Mouse (Mus musculus) erythroblast, embryonic 14.5 days (primary cell): ENCODE results near the gene a. TPM values are rescaled to one million over a fixed set of nuclear protein-coding genes. Genes with fewer than 3 reads are reported as not detected.
"Not testable (repeated sequence)": the region's sequence is repeated elsewhere in the genome, so short reads cannot be mapped to it uniquely, and the experiment has no call there.

Experiments
- H3K27me3 ChIP-seq: 2 replicates; pipeline ENCODE4 v1.6.1; 2012; ENCODE audit warnings: inconsistent platforms; ENCODE audit not compliant: control insufficient read depth
- H3K36me3 ChIP-seq: 2 replicates; pipeline ENCODE4 v1.6.1; 2012; ENCODE audit warnings: mild to moderate bottlenecking, inconsistent platforms; ENCODE audit not compliant: control insufficient read depth
- H3K4me1 ChIP-seq: 2 replicates; pipeline ENCODE4 v1.6.1; 2012; ENCODE audit warnings: inconsistent platforms; ENCODE audit not compliant: control insufficient read depth
- H3K4me3 ChIP-seq: replicated peaks from 2 replicates; pipeline ENCODE3; 2012; ENCODE audit warnings: moderate library complexity, mild to moderate bottlenecking, inconsistent platforms
- H3K9me3 ChIP-seq: 2 replicates; pipeline ENCODE4 v1.6.1; 2012; ENCODE audit warnings: low read length, inconsistent platforms, mixed read lengths; ENCODE audit not compliant: control insufficient read depth
- GATA1 ChIP-seq: IDR thresholded peaks from 2 replicates; pipeline ENCODE4 v1.6.1; 2012; ENCODE audit warnings: low read length, inconsistent platforms, mixed read lengths
- TAL1 ChIP-seq: IDR thresholded peaks from 3 replicates; pipeline ENCODE4 v1.6.1; 2012; ENCODE audit warnings: low read length, inconsistent platforms, mixed read lengths
- polyA plus RNA-seq: library from polyadenylated mRNA; stranded (reverse); fragments of >175 nt; gene quantifications from 2 replicates; pipeline ENCODE4 v1.2.3, GENCODE M21; 2012

The a gene
- polyA plus RNA-seq, 1 experiment: not detected

DNA sequence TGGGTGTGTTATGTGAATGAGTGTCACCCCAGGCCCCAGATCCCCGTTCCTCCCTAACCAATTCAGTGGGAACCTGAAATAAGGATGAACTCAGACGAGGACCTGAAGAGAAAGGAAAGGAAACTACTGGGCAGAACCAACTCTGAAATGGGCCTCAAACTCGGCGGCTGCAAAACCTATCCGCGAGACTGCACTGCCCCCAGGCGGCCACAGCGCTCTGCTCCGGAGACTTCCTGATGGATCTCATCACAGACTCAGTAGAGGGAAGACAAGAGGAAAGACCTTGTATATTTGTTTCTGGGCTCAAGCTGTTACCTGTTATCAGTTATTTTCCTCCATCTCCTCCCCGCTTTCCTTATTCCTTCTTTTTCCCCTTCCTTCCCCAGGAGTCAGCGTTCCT lies 151.9 kb downstream of the a start:
- Histone ChIP-seq H3K9me3 (no peaks in the 10 kb centered on the region), H3K36me3 (no peaks in the 10 kb centered on the region), H3K27me3 (no peaks in the 10 kb centered on the region), H3K4me3 (no peak overlapping the region), H3K4me1 (no peaks in the 10 kb centered on the region)
- TF ChIP-seq TAL1 (no peak), GATA1 (no peak)

DNA sequence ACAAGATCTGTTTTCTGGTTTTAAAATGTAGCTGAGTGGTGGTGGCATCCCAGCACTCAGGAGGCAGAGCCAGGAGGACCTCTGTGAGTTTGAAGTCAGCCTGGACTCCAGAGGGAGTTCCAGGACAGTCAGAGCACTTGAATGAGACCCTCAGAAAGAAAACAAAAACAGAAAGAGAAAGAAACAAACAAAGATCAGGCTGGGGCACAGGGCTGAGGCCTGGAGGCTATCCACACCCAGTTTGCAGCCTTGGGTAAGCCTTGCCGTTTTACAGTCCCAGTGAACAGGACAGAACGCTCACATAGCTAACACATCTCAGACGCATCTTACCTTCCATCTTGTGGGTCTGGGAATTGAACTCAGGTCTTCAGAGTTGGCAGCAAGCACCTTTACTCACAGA lies 155.7 kb downstream of the a start:
- Histone ChIP-seq H3K36me3 (no peaks in the 10 kb centered on the region), H3K27me3 (no peaks in the 10 kb centered on the region), H3K4me1 (no peaks in the 10 kb centered on the region), H3K9me3 (no peaks in the 10 kb centered on the region), H3K4me3 (no peak overlapping the region)
- TF ChIP-seq GATA1: no peak
- TF ChIP-seq TAL1: no peak

DNA sequence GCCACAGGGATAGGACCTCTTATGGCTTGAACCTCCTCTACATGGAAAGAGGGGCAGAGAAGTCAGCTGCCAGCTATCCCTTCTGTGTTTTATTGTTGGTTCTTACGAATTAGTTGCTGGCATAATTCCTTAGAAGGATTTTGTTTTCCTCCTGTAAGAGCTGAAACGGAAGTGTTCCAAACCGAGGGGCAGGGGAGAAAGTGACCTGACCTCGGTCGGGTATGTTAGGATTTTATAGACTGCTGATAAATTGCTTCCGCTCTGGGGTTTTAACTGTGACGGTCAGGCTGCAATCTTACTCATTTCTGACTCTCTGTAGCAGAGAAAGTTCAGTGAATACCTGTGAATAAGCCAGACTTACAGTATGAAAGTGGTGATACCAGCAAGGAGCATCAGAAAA lies 158.2 kb downstream of the a start:
- no peaks in the 10 kb centered on the region for H3K9me3 ChIP-seq
- no peak for TF ChIP-seq GATA1
- no peak for TF ChIP-seq TAL1
- no peaks in the 10 kb centered on the region for H3K27me3 ChIP-seq
- H3K4me1 ChIP-seq: no peaks in the 10 kb centered on the region
- no peaks in the 10 kb centered on the region for H3K36me3 ChIP-seq
- H3K4me3 ChIP-seq: no peak overlapping the region

DNA sequence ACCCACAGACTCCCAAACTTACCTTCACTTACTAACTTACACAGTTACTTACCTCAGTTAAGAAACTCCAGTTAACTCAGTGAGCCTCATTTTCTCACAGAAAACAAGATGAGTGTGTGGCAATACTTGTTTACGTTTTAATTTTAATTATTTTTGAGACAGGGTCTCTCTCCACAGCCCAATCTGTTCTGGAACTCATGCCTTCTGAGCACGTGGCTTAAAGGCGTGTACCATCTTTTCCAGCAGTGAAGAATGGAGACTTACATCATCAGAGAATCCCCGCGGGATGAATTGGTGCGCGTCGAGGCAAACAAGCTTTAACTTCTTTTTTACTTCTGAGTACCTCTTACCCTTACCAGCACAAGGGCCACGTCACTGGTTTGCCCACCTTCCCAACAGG lies 158.7 kb downstream of the a start:
- no peaks in the 10 kb centered on the region for H3K4me1 ChIP-seq
- H3K9me3 ChIP-seq: no peaks in the 10 kb centered on the region
- no peaks in the 10 kb centered on the region for H3K27me3 ChIP-seq
- no peak overlapping the region for H3K4me3 ChIP-seq
- TF ChIP-seq TAL1 (no peak), GATA1 (no peak)
- no peaks in the 10 kb centered on the region for H3K36me3 ChIP-seq

DNA sequence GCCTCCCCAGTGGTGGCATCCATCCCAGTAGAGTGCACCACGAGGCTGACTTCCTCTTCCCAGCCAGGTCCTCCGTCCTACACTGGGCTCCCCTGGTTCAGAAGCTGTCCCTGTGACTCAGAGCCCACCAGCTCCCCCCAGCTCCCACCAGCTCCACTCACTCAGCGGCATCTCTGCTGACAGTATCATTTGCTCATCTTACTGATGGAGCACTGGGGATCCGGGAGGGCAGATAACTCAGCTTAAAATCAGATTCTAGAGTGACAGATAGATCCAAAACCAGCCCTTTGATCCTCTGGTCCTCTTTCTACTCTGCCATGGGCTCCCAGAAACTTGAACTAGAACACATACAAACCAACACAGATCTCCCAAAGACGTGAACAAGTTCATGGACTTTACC lies 159.4 kb downstream of the a start:
- no peak for TF ChIP-seq GATA1
- TF ChIP-seq TAL1: no peak
- Histone ChIP-seq H3K27me3 (no peaks in the 10 kb centered on the region), H3K4me3 (no peak overlapping the region), H3K4me1 (no peaks in the 10 kb centered on the region), H3K9me3 (no peaks in the 10 kb centered on the region), H3K36me3 (no peaks in the 10 kb centered on the region)

DNA sequence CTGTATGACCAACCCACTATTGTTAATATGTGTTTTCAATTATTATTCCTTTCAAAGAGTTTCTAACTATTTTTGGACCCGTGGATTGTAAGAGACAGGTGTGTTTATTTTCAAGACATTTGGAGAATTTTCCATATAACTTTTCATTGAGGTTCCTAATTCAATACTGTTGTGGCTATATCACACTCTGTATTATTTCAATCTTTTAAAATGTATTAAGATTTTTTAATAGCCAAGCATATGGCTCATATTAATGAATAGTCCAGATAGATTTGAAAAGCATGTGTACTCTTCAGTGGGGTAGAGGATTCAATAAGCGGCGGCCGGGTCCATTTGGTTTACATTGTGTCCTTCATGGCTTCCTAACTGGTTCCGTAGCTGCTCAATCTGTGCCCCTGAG lies 168.3 kb downstream of the a start:
- H3K9me3 ChIP-seq: no peaks in the 10 kb centered on the region
- TF ChIP-seq TAL1 (no peak), GATA1 (no peak)
- no peaks in the 10 kb centered on the region for H3K4me1 ChIP-seq
- H3K4me3 ChIP-seq: no peak overlapping the region
- H3K36me3 ChIP-seq: no peaks in the 10 kb centered on the region
- no peaks in the 10 kb centered on the region for H3K27me3 ChIP-seq

DNA sequence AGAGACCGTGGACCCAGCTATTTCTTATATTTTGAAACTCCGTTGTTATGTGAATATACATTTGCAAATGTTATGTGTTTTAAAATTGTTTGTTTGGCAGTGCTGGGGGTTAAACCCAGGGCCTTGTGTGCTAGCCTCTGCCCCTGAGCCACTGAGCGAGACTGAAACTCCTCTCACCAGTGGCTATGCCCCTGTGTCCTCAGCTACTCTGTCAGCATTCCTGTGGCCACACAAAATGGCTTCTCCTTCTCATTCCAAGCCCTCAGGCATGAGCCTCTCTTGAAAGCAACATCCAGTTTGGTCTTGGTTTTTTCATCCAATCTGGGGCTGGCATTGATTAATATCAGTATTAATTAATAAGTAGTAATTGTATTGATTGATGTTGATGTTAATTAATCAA lies 168.7 kb downstream of the a start:
- TF ChIP-seq TAL1 (no peak), GATA1 (no peak)
- H3K27me3 ChIP-seq: no peaks in the 10 kb centered on the region

DNA sequence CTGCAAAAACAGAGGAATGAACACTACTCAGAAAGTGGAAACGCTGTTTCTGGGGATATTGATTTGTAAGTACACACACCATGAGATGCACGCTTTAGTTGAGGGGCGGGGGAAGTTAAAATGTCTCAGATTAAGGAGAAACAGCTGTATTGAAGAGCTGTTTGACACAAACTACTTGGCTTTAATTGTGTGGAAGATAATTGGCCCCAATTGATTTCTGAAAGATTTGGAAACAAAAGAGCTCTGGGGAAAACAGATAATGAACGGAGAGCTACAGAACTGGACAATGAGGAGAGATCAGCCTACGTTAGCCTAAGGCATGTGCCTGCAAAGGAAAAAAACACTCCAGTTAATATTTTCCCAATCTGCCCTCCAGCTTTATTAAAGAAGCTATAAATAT lies 172.0 kb downstream of the a start:
- TF ChIP-seq GATA1 (no peak), TAL1 (no peak)
- no peaks in the 10 kb centered on the region for H3K27me3 ChIP-seq

More for the DNA sequence above, 168.7 kb downstream of the a start:
- no peaks in the 10 kb centered on the region for H3K9me3 ChIP-seq
- no peak overlapping the region for H3K4me3 ChIP-seq
- H3K36me3 ChIP-seq: no peaks in the 10 kb centered on the region
- no peaks in the 10 kb centered on the region for H3K4me1 ChIP-seq

DNA sequence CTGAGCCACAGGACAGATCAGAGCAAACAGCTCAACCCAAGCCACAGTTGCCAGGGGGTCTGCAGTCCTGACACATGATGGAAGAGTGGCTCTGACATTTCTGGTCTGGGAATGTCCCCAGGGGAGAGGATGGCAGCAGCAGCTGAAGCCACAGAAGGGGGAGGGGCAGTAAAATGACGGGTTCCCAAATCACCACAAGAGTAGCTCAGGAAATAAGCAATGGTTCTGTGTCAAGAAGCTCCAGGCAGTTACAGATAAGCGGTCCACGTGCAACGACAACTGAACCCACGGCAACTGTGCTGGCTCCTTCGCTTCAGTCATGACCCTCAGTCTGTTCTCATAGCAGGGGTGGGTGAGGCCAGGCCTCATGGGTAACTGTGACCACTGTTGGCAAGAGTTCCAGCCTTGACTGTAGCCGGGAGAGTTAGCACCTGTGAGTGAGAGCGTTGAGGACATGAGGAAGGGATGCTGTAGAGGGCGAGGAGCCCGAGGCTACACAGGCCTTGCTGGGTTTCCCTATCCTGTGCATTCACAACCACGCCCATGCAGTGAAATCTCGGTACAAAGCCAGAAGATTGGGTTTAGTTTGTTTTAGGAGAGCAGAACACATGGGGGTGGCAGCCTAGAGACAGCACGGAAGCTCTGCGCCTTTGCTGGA lies 178.7 kb downstream of the a start:
- not testable (repeated sequence) for H3K36me3 ChIP-seq, H3K27me3 ChIP-seq, H3K9me3 ChIP-seq, H3K4me3 ChIP-seq, H3K4me1 ChIP-seq

More for the DNA sequence above, 172.0 kb downstream of the a start:
- Histone ChIP-seq H3K9me3 (no peaks in the 10 kb centered on the region), H3K36me3 (no peaks in the 10 kb centered on the region), H3K4me1 (no peaks in the 10 kb centered on the region), H3K4me3 (no peak overlapping the region)
